Comparison of ENCODE assay signal across 9 mouse cellular contexts in genomic region chr8:104569559-104569958, GRCm38 (mm10). TPM values are rescaled to one million over a fixed set of nuclear protein-coding genes. Genes with fewer than 3 reads are reported as not detected.
A peak's percentile ranks its signal among the peaks of the same experiment; 100 is the strongest.
DNase-seq lines count a peak whose midpoint lies in the region; ATAC-seq and TF ChIP-seq lines count a peak whose summit lies in the region.
"Had no signal": no experiment of that assay in that cellular context is flagged by ENCODE, and none has a peak within 500 bp of the region (broad histone marks: within the 10 kb centered on the region; RNA-seq: fewer than 3 reads in every experiment).

No protein-coding gene starts in this region.

- peak; percentile 51; the same call in 1 of the 2 replicates for TF ChIP-seq CTCF in brain, embryonic 14.5 days (IDR thresholded peaks at IDR 0.05; ENCODE audit: borderline replicate concordance, extremely low read depth, insufficient read depth, insufficient read length)
- peak; percentile 67 for TF ChIP-seq CTCF in lung, postnatal 0 days (IDR thresholded peaks at IDR 0.05)

- H3K36me3 ChIP-seq in lung, postnatal 0 days (ENCODE audit: insufficient read depth, low read length): no peaks in the 10 kb centered on the region
- no peaks in the 10 kb centered on the region for H3K36me3 ChIP-seq in hindbrain, embryonic 14.5 days (replicated peaks; ENCODE audit: control insufficient read depth, insufficient read depth)

- DNase-seq in layer of hippocampus, adult 11-12 months (ENCODE audit: low spot score): peak; percentile 30
- no peak for DNase-seq in layer of hippocampus, adult 8-10 months (ENCODE audit: low spot score in 2 of 2)
- peak; percentile 58 for DNase-seq in NIH3T3 (ENCODE audit: low read depth)
- DNase-seq in brain, embryonic 14.5 days (ENCODE audit: low read depth): peak; percentile 15
- peak; percentile 25 for DNase-seq in lung, postnatal 0 days (ENCODE audit: low spot score)
- DNase-seq in spleen, postnatal 4 days (ENCODE audit: low spot score in 2 of 2): no peak
- DNase-seq in hindbrain, embryonic 14.5 days (ENCODE audit: low spot score): no peak

- no peak for TF ChIP-seq EP300 in lung, postnatal 0 days (IDR thresholded peaks at IDR 0.05)

- TF ChIP-seq POLR2A in brain, embryonic 14.5 days (IDR thresholded peaks at IDR 0.05; ENCODE audit: borderline replicate concordance, extremely low read depth, insufficient read depth, insufficient read length, poor library complexity, severe bottlenecking): no peak

- 25% methylated on average over 1 of the region's 1 CpGs for WGBS in lung, postnatal 0 days
- WGBS in hindbrain, embryonic 14.5 days: 57% methylated on average over 1 of the region's 1 CpGs

- no peaks in the 10 kb centered on the region for H3K27me3 ChIP-seq in lung, postnatal 0 days (replicated peaks; ENCODE audit: insufficient read depth, low read length)
- H3K27me3 ChIP-seq in hindbrain, embryonic 14.5 days (ENCODE audit: control insufficient read depth, insufficient read depth, low read length): no peaks in the 10 kb centered on the region

- ATAC-seq in lung, postnatal 0 days: no peak
- ATAC-seq in hindbrain, embryonic 14.5 days (ENCODE audit: low FRiP score): no peak
- no peak for ATAC-seq in inflammation-experienced regulatory T-cells, adult 6 months

- H3K4me1 ChIP-seq in lung, postnatal 0 days (ENCODE audit: insufficient read depth, low read depth, low read length): no peaks in the 10 kb centered on the region
- no peaks in the 10 kb centered on the region for H3K4me1 ChIP-seq in hindbrain, embryonic 14.5 days (replicated peaks; ENCODE audit: control insufficient read depth, insufficient read depth, low read length)

- no peak overlapping the region for H3K27ac ChIP-seq in lung, postnatal 0 days (ENCODE audit: low read length)
- no peak overlapping the region for H3K27ac ChIP-seq in hindbrain, embryonic 14.5 days

- no peak overlapping the region for H3K9ac ChIP-seq in lung, postnatal 0 days (replicated peaks; ENCODE audit: low read depth)
- no peak overlapping the region for H3K9ac ChIP-seq in hindbrain, embryonic 14.5 days

- H3K4me2 ChIP-seq in lung, postnatal 0 days (replicated peaks; ENCODE audit: low read depth, low read length): no peak overlapping the region
- H3K4me2 ChIP-seq in hindbrain, embryonic 14.5 days (replicated peaks): no peak overlapping the region

- no peaks in the 10 kb centered on the region for H3K9me3 ChIP-seq in lung, postnatal 0 days (ENCODE audit: low read length)
- no peaks in the 10 kb centered on the region for H3K9me3 ChIP-seq in hindbrain, embryonic 14.5 days (ENCODE audit: control insufficient read depth, low read length)

- no peak overlapping the region for H3K4me3 ChIP-seq in lung, postnatal 0 days (ENCODE audit: low read depth, low read length)
- no peak overlapping the region for H3K4me3 ChIP-seq in hindbrain, embryonic 14.5 days (replicated peaks; ENCODE audit: low read length)

RNA-seq across cellular contexts. Expression of gene Pdp2, which starts 21.7 kb away (rescaled TPM):
- total RNA-seq in layer of hippocampus, adult 8-10 months (2022): 10 to 100 TPM in 1 of 4 experiments, 1 to 10 TPM in 3; 8.0 to 10.2 (median 9.0) TPM
- 6.8 and 9.7 TPM in 2 replicates for polyA plus RNA-seq in brain, embryonic 14.5 days (2012; rRNA removed)
- polyA plus RNA-seq in lung, postnatal 0 days (2015; fragmentation: Nextera tagmentation; extraction: Ambion mirVana): 5.9 and 6.0 TPM in 2 replicates
- 18.7 and 19.7 TPM in 2 replicates for polyA plus RNA-seq in hindbrain, embryonic 14.5 days (2014; fragmentation: Nextera tagmentation; extraction: Ambion mirVana)
- polyA plus RNA-seq in inflammation-experienced regulatory T-cells, adult 6 months (2017; shearing (Covaris generic)): 10 to 100 TPM; 13.9 to 19.6 (median 17.5) TPM

RNA-seq across cellular contexts. Expression of gene Car7, which starts 35.1 kb away (rescaled TPM):
- 10 to 100 TPM; 17.9 to 28.0 (median 21.8) TPM for total RNA-seq in layer of hippocampus, adult 8-10 months (2022)
- polyA plus RNA-seq in brain, embryonic 14.5 days (2012; rRNA removed): 1.6 and 1.8 TPM in 2 replicates
- polyA plus RNA-seq in lung, postnatal 0 days (2015; fragmentation: Nextera tagmentation; extraction: Ambion mirVana): 0.84 and 0.87 TPM in 2 replicates
- polyA plus RNA-seq in hindbrain, embryonic 14.5 days (2014; fragmentation: Nextera tagmentation; extraction: Ambion mirVana): 2.0 and 2.2 TPM in 2 replicates
- 1 to 10 TPM; 3.3 to 5.5 (median 5.3) TPM for polyA plus RNA-seq in inflammation-experienced regulatory T-cells, adult 6 months (2017; shearing (Covaris generic))

RNA-seq across cellular contexts. Expression of gene Nae1, which starts 35.1 kb away (rescaled TPM):
- 10 to 100 TPM; 48.5 to 59.0 (median 51.3) TPM for total RNA-seq in layer of hippocampus, adult 8-10 months (2022)
- polyA plus RNA-seq in brain, embryonic 14.5 days (2012; rRNA removed): 72.4 and 89.3 TPM in 2 replicates
- 57.9 and 58.9 TPM in 2 replicates for polyA plus RNA-seq in lung, postnatal 0 days (2015; fragmentation: Nextera tagmentation; extraction: Ambion mirVana)
- 111 and 116 TPM in 2 replicates for polyA plus RNA-seq in hindbrain, embryonic 14.5 days (2014; fragmentation: Nextera tagmentation; extraction: Ambion mirVana)
- polyA plus RNA-seq in inflammation-experienced regulatory T-cells, adult 6 months (2017; shearing (Covaris generic)): 100 to 1,000 TPM in 1 of 3 experiments, 10 to 100 TPM in 2; 80.0 to 101 (median 91.5) TPM

RNA-seq across cellular contexts. Expression of gene Cdh16, which starts 54.6 kb away (rescaled TPM):
- not detected for total RNA-seq in layer of hippocampus, adult 8-10 months (2022)
- polyA plus RNA-seq in brain, embryonic 14.5 days (2012; rRNA removed): not detected in 2 replicates
- 13.8 and 17.2 TPM in 2 replicates for polyA plus RNA-seq in lung, postnatal 0 days (2015; fragmentation: Nextera tagmentation; extraction: Ambion mirVana)
- polyA plus RNA-seq in hindbrain, embryonic 14.5 days (2014; fragmentation: Nextera tagmentation; extraction: Ambion mirVana): not detected in 2 replicates
- not detected for polyA plus RNA-seq in inflammation-experienced regulatory T-cells, adult 6 months (2017; shearing (Covaris generic))

RNA-seq across cellular contexts. Expression of gene Terb1, which starts 59.8 kb away (rescaled TPM):
- under 1 TPM; 0.65 to 0.80 (median 0.74) TPM for total RNA-seq in layer of hippocampus, adult 8-10 months (2022)
- polyA plus RNA-seq in brain, embryonic 14.5 days (2012; rRNA removed): 0.38 and 0.57 TPM in 2 replicates
- polyA plus RNA-seq in lung, postnatal 0 days (2015; fragmentation: Nextera tagmentation; extraction: Ambion mirVana): 0.14 and 0.27 TPM in 2 replicates
- polyA plus RNA-seq in hindbrain, embryonic 14.5 days (2014; fragmentation: Nextera tagmentation; extraction: Ambion mirVana): 0.78 and 0.83 TPM in 2 replicates
- not detected for polyA plus RNA-seq in inflammation-experienced regulatory T-cells, adult 6 months (2017; shearing (Covaris generic))
- total RNA-seq: heart, postnatal 14 days had no signal

Comparison
In these comparisons a context has a peak if more than half of its experiments do, and no peak if none do; other contexts are left out.
1. DNase-seq: peak in layer of hippocampus, adult 11-12 months (single experiment), NIH3T3 (single experiment), brain, embryonic 14.5 days (single experiment) and lung, postnatal 0 days (single experiment); none in layer of hippocampus, adult 8-10 months (0 of 2), spleen, postnatal 4 days (0 of 2) and hindbrain, embryonic 14.5 days (single experiment).